Mouse (Mus musculus) midbrain, embryonic 13.5 days (tissue): ENCODE results near the gene Cdnf. TPM values are rescaled to one million over a fixed set of nuclear protein-coding genes. Genes with fewer than 3 reads are reported as not detected.
A peak's percentile ranks its signal among the peaks of the same experiment; 100 is the strongest.

ENCODE experiments used
- ATAC-seq: fragments of 200-750 bp; cut with Nextera tagmentation; 2 replicates; pipeline ENCODE4 v1.8.0; 2017; ENCODE audit warnings: mild to moderate bottlenecking, moderate TSS enrichment, moderate library complexity
- H3K27ac ChIP-seq: fragments of 300-500 bp; sonication (generic); 2 replicates; pipeline ENCODE4 v1.5.1; 2015; ENCODE audit warnings: inconsistent platforms, mild to moderate bottlenecking, moderate library complexity
- H3K27me3 ChIP-seq: fragments of 300-500 bp; sonication (generic); 2 replicates; pipeline ENCODE4 v1.6.1; 2015; ENCODE audit warnings: mild to moderate bottlenecking, inconsistent platforms
- H3K36me3 ChIP-seq: fragments of 300-500 bp; sonication (generic); 2 replicates; pipeline ENCODE4 v1.6.1; 2015; ENCODE audit warnings: mild to moderate bottlenecking, inconsistent platforms
- H3K4me1 ChIP-seq: fragments of 300-500 bp; sonication (generic); replicated peaks from 2 replicates; pipeline ENCODE4 v1.6.1; 2015; ENCODE audit warnings: inconsistent platforms
- H3K4me2 ChIP-seq: fragments of 300-500 bp; sonication (generic); replicated peaks from 2 replicates; pipeline ENCODE4 v1.6.1; 2015; ENCODE audit warnings: moderate library complexity, mild to moderate bottlenecking, inconsistent platforms
- H3K4me3 ChIP-seq: fragments of 300-500 bp; sonication (generic); replicated peaks from 2 replicates; pipeline ENCODE4 v1.5.1; 2015; ENCODE audit warnings: mild to moderate bottlenecking, inconsistent platforms
- H3K9ac ChIP-seq: fragments of 300-500 bp; sonication (generic); replicated peaks from 2 replicates; pipeline ENCODE4 v1.6.1; 2015; ENCODE audit warnings: mild to moderate bottlenecking, inconsistent platforms
- H3K9me3 ChIP-seq: fragments of 300-500 bp; sonication (generic); 2 replicates; pipeline ENCODE4 v1.6.1; 2016; ENCODE audit warnings: mild to moderate bottlenecking, inconsistent platforms
- WGBS: fragments of 180-500 bp; shearing (Covaris S2); methylation state at CpG from one replicate; pipeline ENCODE4 v1.1.7; 2015; 5-methylcytosine and 5-hydroxymethylcytosine counted together
- polyA plus RNA-seq: library from polyadenylated mRNA; unstranded; fragments of >200 nt; fragmentation: Nextera tagmentation; extraction: Ambion mirVana; gene quantifications from 2 replicates; pipeline ENCODE4 v1.2.1, GENCODE M21; 2015

Cdnf gene
- polyA plus RNA-seq = 0.13 and 0.31 TPM in 2 replicates

DNA sequence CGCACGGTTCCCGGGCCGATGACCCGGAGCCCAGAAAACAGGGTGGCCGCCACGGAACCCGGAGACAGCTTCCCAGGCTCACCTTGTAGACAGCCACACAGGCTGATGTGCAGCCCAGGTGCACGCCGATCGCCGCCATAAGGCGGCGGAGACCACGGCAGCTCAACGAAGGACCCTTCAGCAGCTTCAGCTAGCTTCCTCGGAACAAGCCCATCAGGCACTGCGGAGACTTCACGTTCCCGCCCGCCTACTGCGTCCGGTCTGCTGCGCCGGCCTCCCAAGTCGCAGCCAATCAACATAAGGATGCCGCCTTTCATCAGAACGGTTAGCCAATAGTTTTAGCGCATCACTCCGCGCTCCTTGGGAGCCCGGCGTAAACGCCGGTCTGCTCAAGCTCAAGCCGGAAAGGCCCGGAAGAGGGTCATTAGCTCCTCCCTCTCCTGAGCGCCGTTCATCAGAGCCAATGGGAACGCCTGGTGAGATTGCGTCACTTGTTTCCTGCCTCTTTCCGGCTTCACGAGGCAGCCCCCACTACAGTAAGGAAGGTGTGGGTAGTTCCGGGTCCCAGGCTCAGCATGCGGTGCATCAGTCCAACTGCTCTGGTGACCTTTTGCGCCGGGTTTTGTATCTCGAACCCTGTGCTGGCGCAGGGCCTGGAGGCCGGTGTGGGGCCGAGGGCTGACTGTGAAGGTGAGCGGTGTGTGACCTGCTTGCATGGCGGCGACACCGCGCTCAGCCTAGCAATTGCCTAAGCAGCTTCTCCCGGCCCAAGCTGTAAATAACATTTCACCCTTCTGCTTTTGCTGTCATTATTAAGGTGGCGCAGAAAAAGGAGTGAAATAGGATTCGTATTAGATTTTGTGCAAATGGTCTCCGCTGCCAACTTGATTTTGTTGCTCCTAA lies at the start of gene Cdnf, which contains the start of the genes Gm45902 and Hspa14:
Gene Cdnf (plus strand): TSS at position 479 of the 903 bp plus-strand sequence.
Gene Gm45902 (minus strand): TSS at position 239 of the 903 bp plus-strand sequence.
Gene Hspa14 (minus strand): TSS at position 263 of the 903 bp plus-strand sequence.
- Histone ChIP-seq H3K9ac (peak within 1 kb of the TSS; percentile 91), H3K27me3 (no peaks in the 10 kb centered on the region), H3K4me3 (peak within 1 kb of the TSS; percentile 80), H3K9me3 (peaks cover 3% of the 10 kb centered on the region; the same call in 1 of the 2 replicates), H3K27ac (peak within 1 kb of the TSS; percentile 85), H3K4me1 (peaks cover 21% of the 10 kb centered on the region), H3K36me3 (peaks cover 27% of the 10 kb centered on the region), H3K4me2 (peak within 1 kb of the TSS; percentile 83)
- peak; percentile 100 for ATAC-seq
- under 1% methylated on average over 60 of the region's 60 CpGs for WGBS

DNA sequence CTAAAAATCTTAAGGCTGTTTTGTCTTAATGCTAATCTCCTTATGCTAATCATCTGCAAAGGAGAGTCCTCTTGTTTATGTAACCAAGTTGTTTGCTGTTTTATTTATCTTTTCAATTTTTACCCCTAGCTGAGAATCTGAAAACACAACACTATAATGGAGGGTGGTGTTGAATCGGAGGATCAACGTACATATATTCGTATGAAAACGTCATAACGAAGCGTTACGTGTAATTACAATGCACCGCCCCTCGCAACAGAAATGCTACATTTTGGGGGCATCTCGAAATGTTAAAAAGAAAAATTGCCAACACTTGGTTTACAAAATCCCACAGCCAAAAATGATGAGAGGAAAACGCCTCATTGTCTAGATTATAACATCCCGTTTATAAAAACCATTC lies 38.9 kb upstream of the Cdnf start:
- Histone ChIP-seq H3K4me1 (peaks cover 15% of the 10 kb centered on the region), H3K36me3 (peaks cover 12% of the 10 kb centered on the region), H3K4me3 (peak overlapping the region; percentile 95), H3K9ac (peak overlapping the region; percentile 81), H3K27ac (peak overlapping the region; percentile 90), H3K9me3 (no peaks in the 10 kb centered on the region), H3K27me3 (no peaks in the 10 kb centered on the region), H3K4me2 (peak overlapping the region; percentile 56)
- WGBS = under 1% methylated on average over 12 of the region's 12 CpGs
- ATAC-seq = no peak

DNA sequence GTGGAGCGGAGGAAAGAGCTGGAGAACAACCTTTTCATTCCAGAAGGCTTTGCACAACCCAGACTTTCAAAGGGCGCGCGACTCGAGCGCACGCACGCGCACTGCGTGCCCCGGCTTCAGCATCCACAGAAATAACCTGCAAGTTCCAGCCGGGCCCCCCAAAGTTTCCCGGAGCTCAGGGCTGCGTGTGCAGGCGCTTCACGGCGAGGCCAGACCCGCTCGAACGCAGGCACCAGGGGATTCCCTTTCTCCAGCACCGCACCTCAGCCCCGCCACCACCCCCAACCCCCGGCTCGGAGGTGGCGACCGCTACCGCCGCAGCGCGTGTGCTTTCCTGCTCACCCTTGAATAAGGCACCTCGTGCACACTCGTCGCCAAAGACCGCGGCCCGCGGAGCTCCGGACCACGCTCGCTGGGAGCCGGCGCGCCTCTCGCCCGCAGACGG lies 38.4 kb upstream of the Cdnf start:
- no peak; the same call in 1 of the 2 replicates for ATAC-seq
- WGBS = under 1% methylated on average over 43 of the region's 46 CpGs
- H3K4me1 ChIP-seq = peaks cover 15% of the 10 kb centered on the region
- H3K9me3 ChIP-seq = 0 out of 2 replicates have a peak, but pooled peaks cover 3% of the 10 kb centered on the region
- H3K9ac ChIP-seq = peak overlapping the region; percentile 81
- peak overlapping the region; percentile 90 for H3K27ac ChIP-seq
- peaks cover 12% of the 10 kb centered on the region for H3K36me3 ChIP-seq
- peak overlapping the region; percentile 56 for H3K4me2 ChIP-seq
- H3K4me3 ChIP-seq = peak overlapping the region; percentile 95
- no peaks in the 10 kb centered on the region for H3K27me3 ChIP-seq

DNA sequence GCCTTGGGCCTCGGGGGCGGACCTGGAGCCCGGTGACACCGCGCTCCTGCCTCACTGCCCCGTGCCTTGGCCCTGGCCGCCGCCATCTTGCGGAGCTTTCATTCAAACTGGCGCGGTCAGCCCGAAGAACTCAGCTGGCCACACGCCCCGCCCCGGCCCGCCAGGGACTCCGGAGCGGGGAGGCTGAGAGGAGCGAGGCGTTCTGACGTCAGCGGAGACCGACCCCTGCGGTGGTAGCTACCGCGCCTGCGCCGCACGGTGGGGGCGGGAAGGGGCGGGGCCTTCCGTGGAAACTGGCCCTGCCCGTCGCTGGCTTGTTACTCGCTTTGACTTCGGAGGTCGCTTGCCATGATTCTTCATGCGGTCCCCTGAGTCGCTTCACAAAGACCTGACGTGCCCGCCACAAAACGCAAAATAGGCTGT lies 38.0 kb upstream of the Cdnf start, which contains the start of gene Suv39h2:
Gene Suv39h2 (minus strand): TSS at position 171 of the 423 bp plus-strand sequence.
- Histone ChIP-seq H3K27me3 (no peaks in the 10 kb centered on the region), H3K4me2 (peak within 1 kb of the TSS; percentile 56), H3K9me3 (0 out of 2 replicates have a peak, but pooled peaks cover 5% of the 10 kb centered on the region), H3K36me3 (peaks cover 12% of the 10 kb centered on the region), H3K27ac (peak within 1 kb of the TSS; percentile 90), H3K4me1 (peaks cover 15% of the 10 kb centered on the region), H3K4me3 (peak within 1 kb of the TSS; percentile 95), H3K9ac (peak within 1 kb of the TSS; percentile 81)
- under 1% methylated on average over 37 of the region's 42 CpGs for WGBS
- peak; percentile 98 for ATAC-seq

DNA sequence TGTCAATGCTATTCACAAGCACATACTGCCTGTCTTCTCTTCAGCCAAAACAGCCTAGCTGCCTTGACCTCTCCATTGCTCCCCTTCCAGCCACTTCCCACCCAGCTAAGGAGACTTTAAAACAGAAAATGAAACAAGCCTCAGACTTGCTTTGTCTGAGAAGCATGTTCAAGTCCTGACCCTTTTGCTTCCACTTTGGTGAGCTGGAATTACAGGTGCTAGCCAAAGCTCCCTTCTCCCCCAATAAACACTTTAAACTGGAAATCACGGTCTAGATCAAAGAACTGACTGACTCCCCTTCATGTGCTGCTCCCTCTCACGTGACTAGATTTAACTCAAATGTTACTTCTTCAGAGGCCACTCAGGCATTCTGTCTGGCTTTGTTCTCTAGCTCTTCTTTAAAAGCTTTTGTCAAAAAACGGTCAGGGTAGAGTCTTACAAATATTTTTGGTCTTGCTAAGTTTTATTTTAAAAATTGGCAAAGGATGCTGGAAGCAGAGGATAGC lies 37.0 kb upstream of the Cdnf start:
- ATAC-seq = no peak
- H3K27ac ChIP-seq = peak overlapping the region; percentile 75
- peaks cover 15% of the 10 kb centered on the region for H3K4me1 ChIP-seq
- H3K36me3 ChIP-seq = 0 out of 2 replicates have a peak, but pooled peaks cover 6% of the 10 kb centered on the region
- H3K4me2 ChIP-seq = peak overlapping the region; percentile 56
- H3K9me3 ChIP-seq = 0 out of 2 replicates have a peak, but pooled peaks cover 5% of the 10 kb centered on the region
- WGBS = 53% methylated on average over 3 of the region's 3 CpGs
- no peak overlapping the region for H3K9ac ChIP-seq
- H3K4me3 ChIP-seq = peak overlapping the region; percentile 95; the same call in 1 of the 2 replicates
- H3K27me3 ChIP-seq = no peaks in the 10 kb centered on the region

DNA sequence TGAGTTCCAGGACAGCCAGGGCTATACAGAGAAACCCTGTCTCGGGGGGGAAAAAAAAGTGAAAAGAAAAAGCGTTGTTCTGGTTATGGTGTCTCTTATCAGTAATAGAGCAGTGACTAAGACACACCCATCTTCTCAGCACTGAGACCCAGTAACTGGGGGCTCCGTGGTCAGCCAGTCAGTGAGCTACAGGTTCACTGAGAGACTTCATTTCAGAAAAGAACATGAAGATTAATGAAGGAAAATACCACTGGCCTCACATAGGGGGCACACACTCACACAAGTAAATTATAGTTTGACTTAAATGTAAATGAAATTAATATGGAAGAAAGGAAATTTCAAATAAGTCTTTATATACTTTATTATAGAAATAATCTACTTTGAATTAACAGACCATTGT lies 32.6 kb upstream of the Cdnf start:
- Histone ChIP-seq H3K27me3 (no peaks in the 10 kb centered on the region), H3K4me2 (no peak overlapping the region), H3K36me3 (no peaks in the 10 kb centered on the region), H3K4me1 (0 out of 2 replicates have a peak, but pooled peaks cover 5% of the 10 kb centered on the region), H3K9ac (no peak overlapping the region), H3K27ac (no peak overlapping the region), H3K9me3 (0 out of 2 replicates have a peak, but pooled peaks cover 5% of the 10 kb centered on the region), H3K4me3 (no peak overlapping the region)
- 89% methylated on average over 3 of the region's 3 CpGs for WGBS
- ATAC-seq = no peak

DNA sequence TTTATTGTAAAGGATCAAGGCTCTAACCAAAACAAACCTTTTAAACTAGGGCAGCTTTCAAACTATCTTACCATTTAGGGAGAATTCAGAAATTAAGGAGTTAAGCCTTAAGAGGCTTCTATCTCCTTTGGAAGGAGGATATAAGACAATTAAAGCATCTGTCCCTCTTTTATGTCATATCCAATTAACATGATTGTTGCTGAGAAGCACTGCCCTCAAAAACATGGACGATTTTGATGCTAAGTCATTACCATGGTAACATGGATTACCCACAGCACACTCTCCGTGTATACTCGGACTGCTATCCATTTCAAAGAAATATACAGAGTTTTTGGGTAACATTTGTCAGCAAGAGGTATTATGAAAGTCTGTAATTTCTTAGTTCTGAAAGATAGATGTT lies 23.0 kb upstream of the Cdnf start:
- WGBS = 55% methylated on average over 3 of the region's 3 CpGs
- ATAC-seq = no peak
- peaks cover 49% of the 10 kb centered on the region for H3K36me3 ChIP-seq

DNA sequence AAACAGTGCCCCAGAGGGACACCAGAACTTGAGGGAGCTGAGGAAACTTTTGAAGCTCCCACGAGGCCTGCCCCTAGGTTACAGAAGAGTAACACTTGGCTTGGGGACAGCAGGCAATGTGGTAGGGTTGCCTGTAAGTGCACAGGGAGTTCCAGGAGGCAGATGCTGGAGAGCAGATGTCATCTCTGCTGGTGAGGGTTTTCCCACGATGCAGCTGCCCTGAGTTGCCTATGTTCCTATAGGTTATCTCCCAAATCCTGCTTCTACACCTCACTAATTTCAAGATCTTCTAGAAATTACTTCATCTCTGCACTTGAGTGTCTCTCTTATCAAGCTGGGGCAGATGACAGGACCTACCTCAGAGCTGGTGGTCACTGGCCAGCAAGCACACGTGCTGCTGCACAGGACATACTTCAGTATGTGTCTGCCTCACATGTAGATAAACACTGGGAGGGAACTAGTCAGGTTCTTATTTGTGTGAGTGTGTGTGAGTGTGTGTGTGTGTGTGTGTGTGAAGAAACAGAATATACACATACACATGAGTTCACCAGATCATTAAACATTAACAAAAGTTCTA lies 18.9 kb upstream of the Cdnf start:
- Histone ChIP-seq H3K9me3 (no peaks in the 10 kb centered on the region), H3K27me3 (no peaks in the 10 kb centered on the region), H3K9ac (no peak overlapping the region), H3K36me3 (peaks cover 79% of the 10 kb centered on the region), H3K4me1 (no peaks in the 10 kb centered on the region), H3K4me2 (no peak overlapping the region), H3K4me3 (no peak overlapping the region), H3K27ac (no peak overlapping the region)
- no peak for ATAC-seq
- WGBS = 94% methylated on average over 3 of the region's 3 CpGs

More for the DNA sequence above, 23.0 kb upstream of the Cdnf start:
- Histone ChIP-seq H3K9me3 (no peaks in the 10 kb centered on the region), H3K4me1 (no peaks in the 10 kb centered on the region), H3K9ac (no peak overlapping the region), H3K27me3 (no peaks in the 10 kb centered on the region), H3K27ac (no peak overlapping the region), H3K4me2 (no peak overlapping the region), H3K4me3 (no peak overlapping the region)

DNA sequence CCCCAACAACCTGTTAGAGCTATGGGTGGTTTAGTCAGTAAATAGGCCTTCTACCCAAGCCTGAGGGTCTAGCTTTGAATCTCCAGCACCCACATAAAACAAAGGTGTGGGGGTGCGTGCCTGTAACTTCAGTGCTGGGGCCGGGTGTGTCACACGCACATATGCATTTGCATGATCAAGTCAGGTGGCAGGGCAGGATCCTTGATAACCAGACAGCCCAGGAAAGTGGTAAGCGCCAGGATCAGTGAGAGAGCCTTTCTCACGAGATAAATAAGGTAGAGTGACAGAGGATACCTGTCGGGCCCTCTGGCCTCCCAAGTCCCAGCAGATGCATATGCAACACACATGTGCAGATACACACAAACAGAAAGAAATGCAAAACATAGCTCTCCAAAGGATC lies 13.3 kb upstream of the Cdnf start:
- Histone ChIP-seq H3K27ac (no peak overlapping the region), H3K4me1 (no peaks in the 10 kb centered on the region), H3K36me3 (peaks cover 66% of the 10 kb centered on the region), H3K9me3 (no peaks in the 10 kb centered on the region), H3K9ac (no peak overlapping the region), H3K4me2 (no peak overlapping the region), H3K27me3 (no peaks in the 10 kb centered on the region), H3K4me3 (no peak overlapping the region)
- 93% methylated on average over 6 of the region's 6 CpGs for WGBS
- ATAC-seq = no peak

DNA sequence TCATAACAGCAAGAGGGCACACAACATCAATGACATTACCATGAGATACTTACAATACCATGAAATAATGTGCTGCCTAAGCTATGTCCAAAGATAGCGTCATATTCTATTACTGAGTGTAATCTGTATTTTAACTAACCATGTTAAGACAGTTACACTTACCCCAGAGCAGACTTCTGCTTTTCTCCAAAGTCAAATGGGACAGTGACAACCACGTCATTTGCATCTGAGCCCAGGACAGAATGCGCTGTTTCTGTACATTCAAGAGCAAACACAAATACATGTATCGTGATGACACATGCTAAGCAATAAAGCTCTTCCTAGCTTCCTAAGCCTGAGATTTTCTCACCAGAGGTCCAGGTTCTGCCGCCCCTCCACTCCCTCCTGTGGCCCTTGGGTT lies 11.9 kb upstream of the Cdnf start:
- H3K36me3 ChIP-seq = peaks cover 68% of the 10 kb centered on the region
- WGBS = 96% methylated on average over 5 of the region's 5 CpGs
- no peak for ATAC-seq

DNA sequence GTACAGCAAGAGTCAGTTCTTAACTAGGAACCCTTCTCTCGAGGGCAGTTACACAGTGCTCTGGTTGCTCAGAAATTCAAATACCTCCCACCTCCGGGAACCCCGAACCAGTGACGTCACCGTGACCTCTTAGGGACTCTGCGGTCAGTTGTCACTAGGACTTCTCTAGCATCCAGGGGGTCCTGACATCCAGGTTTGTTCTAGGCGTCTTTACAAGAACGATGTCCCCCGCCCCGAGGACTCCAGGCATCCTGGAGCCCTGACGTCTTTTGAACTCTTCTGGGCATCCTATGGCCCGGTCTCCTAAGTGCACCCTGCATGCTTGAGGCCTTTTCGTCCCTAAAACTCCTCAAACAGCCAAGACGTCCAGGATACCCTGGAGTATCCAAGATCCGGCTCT lies 754 bp upstream of the Cdnf start:
- H3K27ac ChIP-seq = peak overlapping the region; percentile 85
- peak overlapping the region; percentile 80 for H3K4me3 ChIP-seq
- H3K27me3 ChIP-seq = no peaks in the 10 kb centered on the region
- H3K4me2 ChIP-seq = peak overlapping the region; percentile 83
- ATAC-seq = no peak
- 2% methylated on average over 15 of the region's 15 CpGs for WGBS
- peaks cover 3% of the 10 kb centered on the region; the same call in 1 of the 2 replicates for H3K9me3 ChIP-seq
- peaks cover 34% of the 10 kb centered on the region for H3K36me3 ChIP-seq
- H3K9ac ChIP-seq = peak overlapping the region; percentile 91
- peaks cover 21% of the 10 kb centered on the region for H3K4me1 ChIP-seq

More for the DNA sequence above, 11.9 kb upstream of the Cdnf start:
- no peak overlapping the region for H3K27ac ChIP-seq
- no peaks in the 10 kb centered on the region for H3K9me3 ChIP-seq
- H3K4me1 ChIP-seq = no peaks in the 10 kb centered on the region
- H3K4me3 ChIP-seq = no peak overlapping the region
- H3K27me3 ChIP-seq = no peaks in the 10 kb centered on the region
- no peak overlapping the region for H3K4me2 ChIP-seq
- no peak overlapping the region for H3K9ac ChIP-seq
